Mouse (Mus musculus) lung, postnatal 0 days (tissue): ENCODE measurements at regions not wholly inside any gene's neighbourhood (a gene's known extent, or its start where the extent isn't known, plus 50 kb on each side); places are given as distances from the start of the nearest gene placed in this dataset.

Experiments used
- ATAC-seq: fragments of 200-750 bp; cut with Nextera tagmentation; 2 replicates; pipeline ENCODE4 v1.8.0; 2017; ENCODE audit warnings: moderate library complexity
- DNase-seq: peaks from one replicate; pipeline ENCODE4 v3.0.0-alpha.2; 2016; ENCODE audit warnings: low spot score
- H3K27ac ChIP-seq: fragments of 300-500 bp; sonication (generic); 2 replicates; pipeline ENCODE4 v1.5.1; 2014; ENCODE audit warnings: antibody characterized with exemption, mild to moderate bottlenecking, low read length, mixed read lengths
- H3K27me3 ChIP-seq: fragments of 300-500 bp; sonication (generic); replicated peaks from 2 replicates; pipeline ENCODE4 v1.6.1; 2014; ENCODE audit warnings: low read length, mixed read lengths; ENCODE audit not compliant: insufficient read depth
- H3K36me3 ChIP-seq: fragments of 300-500 bp; sonication (generic); 2 replicates; pipeline ENCODE4 v1.6.1; 2014; ENCODE audit warnings: low read length, mixed read lengths; ENCODE audit not compliant: insufficient read depth
- H3K4me1 ChIP-seq: fragments of 300-500 bp; sonication (generic); 2 replicates; pipeline ENCODE4 v1.6.1; 2014; ENCODE audit warnings: antibody characterized with exemption, low read depth, low read length, mixed read lengths; ENCODE audit not compliant: insufficient read depth
- H3K4me2 ChIP-seq: fragments of 300-500 bp; sonication (generic); replicated peaks from 2 replicates; pipeline ENCODE4 v1.6.1; 2014; ENCODE audit warnings: low read depth, mild to moderate bottlenecking, low read length, moderate library complexity, mixed read lengths
- H3K4me3 ChIP-seq: fragments of 300-500 bp; sonication (generic); 2 replicates; pipeline ENCODE4 v1.5.1; 2014; ENCODE audit warnings: low read depth, low read length
- H3K9ac ChIP-seq: fragments of 300-500 bp; sonication (generic); replicated peaks from 2 replicates; pipeline ENCODE4 v1.6.1; 2014; ENCODE audit warnings: low read depth, mild to moderate bottlenecking
- H3K9me3 ChIP-seq: fragments of 300-500 bp; sonication (generic); 2 replicates; pipeline ENCODE4 v1.6.1; 2016; ENCODE audit warnings: low read length, mixed read lengths
- CTCF ChIP-seq: IDR thresholded peaks from 2 replicates; pipeline ENCODE4 v1.5.1; 2016; ENCODE audit warnings: antibody characterized with exemption, mild to moderate bottlenecking
- EP300 ChIP-seq: IDR thresholded peaks from 2 replicates; pipeline ENCODE4 v1.6.1; 2016; ENCODE audit warnings: antibody characterized with exemption, mild to moderate bottlenecking, control low read depth
- WGBS: fragments of 180-500 bp; shearing (Covaris S2); extraction: QIAGEN DNeasy Blood & Tissue Kit; methylation state at CpG from one replicate; pipeline ENCODE4 v1.1.7; 2014; 5-methylcytosine and 5-hydroxymethylcytosine counted together

DNA sequence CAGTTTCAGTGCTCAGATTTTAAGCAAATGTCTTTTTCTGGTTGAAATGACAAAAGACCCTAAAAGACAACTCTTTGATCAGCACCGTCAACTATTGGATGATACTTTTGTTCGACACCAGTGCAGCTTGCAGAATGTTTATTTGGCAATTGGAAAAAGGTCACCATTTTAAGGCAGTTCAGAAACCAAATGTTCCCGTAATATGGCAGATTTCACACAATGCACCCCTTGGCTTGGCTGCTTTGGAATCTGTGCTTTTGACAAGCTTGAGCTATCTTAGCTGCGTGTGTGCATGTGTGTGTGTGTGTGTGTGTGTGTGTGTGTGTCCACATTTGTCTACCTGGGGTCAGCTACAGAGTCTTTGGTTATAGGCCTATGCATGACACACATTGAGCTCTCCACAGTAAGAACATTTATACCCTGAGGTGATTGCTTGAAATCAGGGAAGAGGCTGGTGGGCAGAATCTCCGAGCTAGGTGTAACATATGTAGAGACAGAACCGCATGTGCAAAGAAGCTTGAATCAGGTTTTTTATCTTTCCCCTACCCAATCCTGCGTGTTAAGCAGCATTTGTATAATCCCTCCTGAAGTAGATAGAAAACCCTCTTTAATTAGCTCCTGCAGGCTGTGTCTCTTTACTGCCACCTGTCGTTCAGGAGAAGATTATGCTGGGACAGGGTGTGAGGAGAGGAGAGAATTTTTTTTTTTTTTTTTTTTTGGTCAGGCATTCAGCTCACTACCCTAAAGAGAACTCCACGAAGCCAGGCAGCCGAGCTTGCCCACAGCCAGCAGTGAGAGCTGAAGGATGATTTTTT lies 85.1 kb upstream of the Arrdc4 start:
- Histone ChIP-seq H3K27me3 (no peaks in the 10 kb centered on the region), H3K27ac (no peak overlapping the region), H3K4me2 (no peak overlapping the region), H3K4me3 (no peak overlapping the region), H3K9me3 (no peaks in the 10 kb centered on the region), H3K4me1 (no peaks in the 10 kb centered on the region), H3K9ac (no peak overlapping the region), H3K36me3 (no peaks in the 10 kb centered on the region)
- no peak for ATAC-seq
- 43% methylated on average over 10 of the region's 10 CpGs for WGBS
- DNase-seq = peak; percentile 80
- TF ChIP-seq CTCF (peak; percentile 76), EP300 (no peak)

DNA sequence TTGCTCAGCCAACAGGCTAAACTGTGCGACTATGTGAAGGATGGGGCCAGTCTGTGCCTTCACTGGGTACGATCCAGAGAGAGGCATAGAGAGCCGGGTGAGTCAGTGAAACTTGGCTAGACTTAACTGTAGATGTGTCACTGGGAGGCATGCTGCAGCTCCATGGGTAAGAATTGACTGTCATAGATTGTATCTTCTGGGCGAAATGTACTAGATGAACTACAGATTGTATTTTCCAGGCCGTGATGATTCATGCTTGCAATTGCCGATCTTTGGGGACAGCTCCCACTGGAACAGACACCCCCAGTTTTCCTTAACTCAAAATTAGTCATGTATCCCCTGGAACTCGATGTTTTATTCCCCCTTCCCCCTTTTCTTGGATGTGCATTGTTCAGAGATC lies 84.5 kb upstream of the Arrdc4 start:
- H3K9ac ChIP-seq = no peak overlapping the region
- WGBS = 83% methylated on average over 7 of the region's 7 CpGs
- no peaks in the 10 kb centered on the region for H3K36me3 ChIP-seq
- H3K4me2 ChIP-seq = no peak overlapping the region
- TF ChIP-seq CTCF = no peak
- no peaks in the 10 kb centered on the region for H3K4me1 ChIP-seq
- ATAC-seq = no peak
- no peak overlapping the region for H3K27ac ChIP-seq
- DNase-seq = no peak
- H3K4me3 ChIP-seq = no peak overlapping the region
- H3K9me3 ChIP-seq = no peaks in the 10 kb centered on the region
- H3K27me3 ChIP-seq = no peaks in the 10 kb centered on the region

DNA sequence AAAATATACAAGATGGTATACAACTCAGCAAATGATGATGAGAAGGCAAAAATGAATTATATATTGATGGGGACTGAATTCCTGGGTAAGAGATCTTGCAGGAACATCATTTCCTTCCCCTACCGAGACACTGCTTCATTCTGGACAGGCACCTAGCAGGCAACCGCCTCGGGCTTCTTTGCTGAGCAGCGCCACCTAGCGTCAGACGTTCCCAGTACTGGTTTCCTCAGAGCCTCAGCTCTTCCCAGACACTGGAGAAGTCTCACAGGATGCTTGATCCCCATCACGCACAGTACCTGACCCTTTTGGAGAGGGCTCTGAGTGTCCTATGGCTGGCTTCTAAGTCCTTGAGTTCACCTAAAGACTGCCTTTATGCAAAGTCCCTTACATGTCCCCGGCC lies 80.8 kb upstream of the Arrdc4 start:
- H3K4me2 ChIP-seq = no peak overlapping the region
- H3K4me1 ChIP-seq = no peaks in the 10 kb centered on the region
- DNase-seq = peak; percentile 87
- no peaks in the 10 kb centered on the region for H3K27me3 ChIP-seq
- no peak overlapping the region for H3K9ac ChIP-seq
- no peaks in the 10 kb centered on the region for H3K36me3 ChIP-seq
- WGBS = 14% methylated on average over 8 of the region's 8 CpGs
- H3K9me3 ChIP-seq = no peaks in the 10 kb centered on the region
- H3K27ac ChIP-seq = no peak overlapping the region
- H3K4me3 ChIP-seq = no peak overlapping the region
- TF ChIP-seq EP300 (no peak), CTCF (peak; percentile 89)
- peak; percentile 57 for ATAC-seq

DNA sequence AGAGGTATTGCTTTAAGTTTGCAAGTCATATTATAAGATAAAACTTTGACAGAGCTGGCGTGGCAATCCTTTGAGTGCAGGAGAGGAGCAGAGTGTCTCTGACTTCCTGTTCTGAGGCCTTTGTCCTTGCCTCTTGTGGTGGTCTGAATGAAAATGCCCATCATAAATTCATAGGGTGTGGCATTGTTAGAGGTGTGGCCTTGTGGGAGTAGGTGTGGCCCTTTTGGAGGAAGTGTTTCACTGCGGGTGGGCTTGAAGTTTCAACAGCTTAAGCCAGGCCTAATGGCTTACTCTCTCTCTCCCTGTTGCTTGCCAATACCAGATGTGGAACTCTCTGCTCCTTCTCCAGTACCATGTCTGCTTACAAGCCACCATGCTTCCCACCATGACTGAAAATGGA lies 75.4 kb upstream of the Arrdc4 start:
- no peak overlapping the region for H3K4me3 ChIP-seq
- H3K9me3 ChIP-seq = no peaks in the 10 kb centered on the region
- no peak for ATAC-seq
- DNase-seq = no peak
- TF ChIP-seq EP300 = no peak
- TF ChIP-seq CTCF = no peak
- no peak overlapping the region for H3K27ac ChIP-seq
- H3K9ac ChIP-seq = no peak overlapping the region
- H3K27me3 ChIP-seq = no peaks in the 10 kb centered on the region
- H3K4me1 ChIP-seq = no peaks in the 10 kb centered on the region
- H3K4me2 ChIP-seq = no peak overlapping the region
- 55% methylated on average over 2 of the region's 2 CpGs for WGBS
- H3K36me3 ChIP-seq = no peaks in the 10 kb centered on the region

DNA sequence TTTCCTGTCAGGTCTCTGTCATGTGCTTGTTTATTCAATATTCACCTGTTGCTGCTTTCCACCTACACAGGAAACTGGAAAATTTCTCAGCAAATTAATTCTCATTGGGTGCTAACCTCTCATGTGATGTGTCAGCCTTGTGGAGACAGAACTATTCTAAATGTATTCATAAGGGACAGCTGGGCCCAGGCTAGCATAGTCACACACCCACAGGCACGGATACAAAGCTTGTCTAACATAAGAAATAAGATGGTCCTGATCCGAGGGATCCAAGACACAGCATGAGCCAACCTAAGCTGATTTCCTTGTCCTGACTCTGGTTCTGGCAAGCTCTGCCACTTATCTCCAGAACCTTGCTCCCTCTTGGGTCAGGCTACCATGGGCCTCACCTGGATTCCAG lies 74.6 kb upstream of the Arrdc4 start:
- Histone ChIP-seq H3K4me1 (no peaks in the 10 kb centered on the region), H3K27ac (no peak overlapping the region), H3K9ac (no peak overlapping the region), H3K36me3 (no peaks in the 10 kb centered on the region), H3K4me2 (no peak overlapping the region), H3K9me3 (no peaks in the 10 kb centered on the region), H3K27me3 (no peaks in the 10 kb centered on the region), H3K4me3 (no peak overlapping the region)
- ATAC-seq (no peak), DNase-seq (no peak)
- TF ChIP-seq EP300 (no peak), CTCF (no peak)
- 74% methylated on average over 2 of the region's 2 CpGs for WGBS

DNA sequence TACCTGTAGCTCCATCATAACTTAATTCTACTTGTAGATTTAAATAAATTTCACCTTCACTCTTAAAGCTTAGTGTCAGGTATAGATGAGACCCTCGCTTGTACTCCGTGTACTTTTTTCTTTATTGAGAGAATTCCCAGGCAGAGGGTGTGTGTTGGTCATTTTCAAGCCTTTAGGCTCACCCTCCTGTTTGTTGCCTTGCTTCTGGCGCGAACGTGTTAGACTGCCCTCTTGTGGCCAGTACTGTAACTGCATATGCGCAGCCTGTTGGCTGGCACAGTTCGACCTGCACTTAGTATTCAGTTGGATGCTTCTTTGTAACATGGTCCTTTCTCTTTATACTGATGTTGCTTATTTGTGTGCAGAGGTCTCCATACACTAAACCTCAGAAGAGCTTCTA lies 74.1 kb upstream of the Arrdc4 start:
- peak; percentile 33; the same call in 1 of the 2 replicates for ATAC-seq
- TF ChIP-seq EP300 = no peak
- peak; percentile 99 for TF ChIP-seq CTCF
- peak; percentile 69 for DNase-seq
- no peak overlapping the region for H3K4me2 ChIP-seq
- 4% methylated on average over 7 of the region's 7 CpGs for WGBS
- no peaks in the 10 kb centered on the region for H3K9me3 ChIP-seq
- no peaks in the 10 kb centered on the region for H3K36me3 ChIP-seq
- H3K9ac ChIP-seq = no peak overlapping the region
- H3K4me3 ChIP-seq = no peak overlapping the region
- H3K4me1 ChIP-seq = no peaks in the 10 kb centered on the region
- no peak overlapping the region for H3K27ac ChIP-seq
- H3K27me3 ChIP-seq = no peaks in the 10 kb centered on the region
